Mouse (Mus musculus) urinary bladder, postnatal 14 days (tissue): ENCODE measurements at regions not wholly inside any gene's neighbourhood (a gene's known extent, or its start where the extent isn't known, plus 50 kb on each side); places are given as distances from the start of the nearest gene placed in this dataset.

Experiments used
- DNase-seq: peaks from one replicate; pipeline ENCODE4 v3.0.0; 2021; ENCODE audit warnings: low spot score

- DNase-seq, result no peak
Observed at GRCm38 (mm10) chr16:39284484-39284883, 392.0 kb downstream of the Igsf11 start.

DNA sequence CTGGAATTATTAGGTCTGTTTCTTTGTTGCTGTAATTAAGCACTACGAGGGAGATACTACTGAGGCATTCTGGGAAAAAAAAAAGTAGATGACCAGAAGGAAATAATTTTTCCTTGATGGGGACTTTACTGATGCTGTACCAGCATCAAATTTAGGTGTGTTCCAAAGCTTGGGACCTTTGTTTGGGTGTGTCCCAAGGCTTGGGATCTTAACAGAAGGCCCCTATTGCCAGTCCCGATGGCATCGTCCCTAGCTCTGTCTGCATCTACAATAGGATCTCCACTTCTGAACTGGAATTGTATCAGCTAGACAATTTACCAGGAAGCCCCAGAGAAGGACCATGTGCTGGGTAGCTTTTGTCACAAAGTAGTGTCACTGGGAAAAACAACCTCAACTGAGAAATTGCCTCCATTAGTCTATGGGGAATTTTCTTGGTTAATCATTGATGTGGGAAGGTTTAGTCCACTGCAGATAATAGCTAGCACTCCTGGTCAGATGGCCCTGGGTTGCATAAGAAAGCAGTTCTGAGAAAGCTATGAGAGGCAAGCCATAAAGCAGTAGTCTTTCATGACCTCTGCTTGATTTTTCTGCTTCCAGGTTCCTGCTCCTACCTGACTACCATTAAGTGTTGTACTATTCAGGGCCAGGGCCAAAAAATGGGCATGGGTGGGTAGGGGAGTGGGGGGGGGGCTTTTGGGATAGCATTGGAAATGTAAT, 392.7 kb downstream of the Igsf11 start:
- no peak for DNase-seq

- no peak for DNase-seq
Observed at GRCm38 (mm10) chr16:39286797-39287565, 394.5 kb downstream of the Igsf11 start.

DNA sequence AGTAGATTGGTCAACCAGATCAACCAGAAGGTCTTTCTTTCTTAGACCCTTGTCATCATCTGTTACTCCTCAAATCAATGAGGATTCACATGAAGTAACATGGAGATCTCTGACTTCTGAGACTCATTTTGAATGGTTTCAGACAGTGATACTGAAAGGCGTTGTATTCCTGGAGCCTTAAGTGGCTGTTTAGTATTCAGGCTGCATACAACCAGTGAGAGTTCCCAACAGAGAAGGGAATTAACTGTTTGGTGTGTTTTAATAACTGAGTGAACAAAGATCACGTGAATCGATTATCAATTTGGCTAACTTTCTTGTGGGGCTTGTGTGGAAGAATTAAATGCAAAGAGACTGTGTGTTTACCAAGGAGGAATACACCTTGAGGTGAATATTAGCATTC, 406.4 kb downstream of the Igsf11 start:
- no peak for DNase-seq

GRCm38 (mm10) chr16:39302902-39303361, 410.5 kb downstream of the Igsf11 start:
- DNase-seq, result no peak

DNA sequence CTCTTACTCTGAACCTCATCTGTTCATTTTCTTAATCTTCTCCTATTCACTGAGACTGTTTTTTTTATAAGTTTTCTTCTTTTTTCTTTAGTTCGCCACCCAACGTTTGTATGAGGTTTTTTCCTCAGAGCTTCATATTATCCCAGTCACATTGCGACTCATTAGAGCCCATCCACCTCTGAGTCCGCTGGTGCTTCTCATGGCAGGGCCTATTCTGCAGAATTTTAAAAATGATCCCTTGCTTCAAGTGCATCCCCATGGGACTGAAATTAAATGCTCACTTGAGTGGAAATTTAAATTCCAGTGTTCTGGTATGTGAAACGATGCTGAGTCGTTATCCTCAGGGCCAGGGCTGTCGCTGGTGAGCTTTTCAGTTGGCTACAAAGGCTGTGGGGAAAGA, 410.9 kb downstream of the Igsf11 start:
- no peak for DNase-seq

- DNase-seq, result no peak
Observed at GRCm38 (mm10) chr16:39307951-39308350, 415.5 kb downstream of the Igsf11 start.

DNA sequence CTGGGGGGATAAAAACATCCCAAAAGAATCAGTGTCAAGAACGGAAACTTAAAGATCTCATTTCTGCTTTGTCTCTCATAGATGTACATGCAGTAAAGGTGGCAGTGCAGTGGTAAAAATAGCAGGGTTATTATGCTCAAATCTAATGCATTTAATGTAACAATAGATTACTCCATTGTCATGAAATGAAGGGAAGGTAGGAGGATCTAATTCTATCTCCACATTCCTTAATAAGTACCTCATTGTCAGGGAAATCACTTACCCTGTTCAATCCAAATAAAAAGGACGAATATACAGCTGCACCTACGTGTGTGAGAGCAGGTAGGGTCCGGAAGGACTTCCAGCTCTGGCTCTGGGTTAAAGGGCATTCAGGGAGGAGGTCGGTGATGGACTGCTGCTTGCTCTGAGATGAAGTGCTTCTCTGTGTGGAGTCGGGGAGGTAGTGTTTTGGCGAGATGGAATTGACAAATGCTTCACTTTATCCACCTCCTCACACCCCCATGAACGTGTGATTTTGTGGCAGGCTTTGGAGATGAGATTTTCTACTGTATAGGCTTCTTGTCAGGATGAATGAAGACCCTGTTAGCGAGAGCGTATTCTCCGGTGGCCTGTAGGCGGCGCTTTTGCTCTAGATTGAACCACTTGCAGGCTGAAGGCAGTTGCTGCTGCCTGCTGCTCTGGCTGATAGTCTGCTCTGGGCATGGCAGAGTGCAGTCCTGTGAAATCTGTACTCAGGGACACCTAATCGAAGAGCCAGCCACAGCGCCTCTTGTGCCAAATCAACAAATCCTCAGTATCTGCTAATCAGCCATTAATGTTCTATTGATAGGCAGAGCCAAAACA, 424.5 kb downstream of the Igsf11 start:
- DNase-seq, result peak; percentile 20

- DNase-seq, result no peak
Observed at GRCm38 (mm10) chr16:39325627-39326026, 433.2 kb downstream of the Igsf11 start.

- DNase-seq, result no peak
Observed at GRCm38 (mm10) chr16:39363657-39364056, 471.2 kb downstream of the Igsf11 start.

DNA sequence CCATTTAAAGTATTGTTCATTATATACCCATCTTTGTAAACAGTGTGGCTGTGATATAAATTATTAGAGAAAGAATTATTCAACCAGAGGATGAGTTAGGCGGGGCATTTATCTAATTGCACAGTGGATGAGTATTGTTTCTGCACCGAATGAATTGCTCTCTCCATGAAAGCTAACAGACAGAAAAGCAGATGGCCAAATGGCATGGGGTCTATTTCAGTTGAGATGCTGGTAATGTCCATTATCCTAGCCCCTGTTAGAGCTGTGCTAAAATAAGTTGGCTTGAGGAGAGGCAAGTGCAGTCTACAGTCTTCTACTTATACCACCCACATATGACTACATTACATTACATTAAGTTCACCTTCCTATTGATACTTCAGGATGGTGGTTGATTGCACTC, 475.8 kb downstream of the Igsf11 start:
- no peak for DNase-seq

GRCm38 (mm10) chr16:39374616-39375015, 482.1 kb downstream of the Igsf11 start:
- no peak for DNase-seq

GRCm38 (mm10) chr16:39379959-39380358, 487.5 kb downstream of the Igsf11 start:
- no peak for DNase-seq

GRCm38 (mm10) chr16:39389943-39390342, 497.5 kb downstream of the Igsf11 start:
- DNase-seq, result no peak

DNA sequence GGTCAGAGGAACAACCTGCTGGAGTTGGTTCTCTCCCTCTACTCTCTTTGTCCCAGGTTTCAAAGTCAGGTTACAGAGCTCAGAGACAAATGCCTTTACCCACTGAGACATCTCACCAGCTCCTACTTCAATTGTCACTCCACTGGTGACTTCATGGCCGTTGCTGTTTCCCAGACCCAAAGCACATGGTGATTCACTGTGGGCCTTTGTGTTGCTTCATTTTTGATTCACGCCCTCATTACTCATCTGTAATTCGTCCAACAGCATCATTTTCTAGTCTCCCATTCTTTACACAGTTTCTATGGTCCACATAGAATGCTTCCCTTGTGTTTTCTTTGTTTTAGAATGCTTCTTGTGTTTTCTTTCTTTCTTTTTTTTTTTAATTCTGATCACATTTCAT, 498.2 kb downstream of the Igsf11 start:
- no peak for DNase-seq

- DNase-seq, result no peak
Observed at GRCm38 (mm10) chr16:39402101-39402749, 509.8 kb downstream of the Igsf11 start.

DNA sequence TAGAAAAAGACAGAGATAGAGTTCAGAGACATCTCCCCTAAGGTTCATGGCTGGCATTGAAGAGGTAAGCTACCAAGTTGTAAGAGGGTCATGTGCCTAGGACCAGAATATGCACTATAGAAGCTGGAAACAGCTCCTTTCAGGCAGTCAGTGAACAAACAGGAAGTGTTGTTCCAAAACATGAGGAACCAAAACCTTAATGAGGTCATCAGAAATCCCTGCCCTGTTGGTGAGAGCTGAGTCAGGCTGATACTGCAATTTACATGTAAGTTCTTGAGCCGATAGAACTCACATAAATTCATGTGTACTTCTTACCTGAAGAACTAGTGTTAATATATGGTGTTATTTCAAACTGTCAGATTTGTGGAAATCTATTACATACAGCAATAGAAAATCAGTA, 539.1 kb downstream of the Igsf11 start:
- DNase-seq, result no peak

GRCm38 (mm10) chr16:39445740-39446139, 538.4 kb upstream of the Lsamp start:
- no peak for DNase-seq

GRCm38 (mm10) chr16:39453400-39454138, 530.6 kb upstream of the Lsamp start:
- DNase-seq, result no peak
